Mouse (Mus musculus): ENCODE measurements at regions not wholly inside any gene's neighbourhood (a gene's known extent, or its start where the extent isn't known, plus 50 kb on each side); places are given as distances from the start of the nearest gene placed in this dataset.

DNA sequence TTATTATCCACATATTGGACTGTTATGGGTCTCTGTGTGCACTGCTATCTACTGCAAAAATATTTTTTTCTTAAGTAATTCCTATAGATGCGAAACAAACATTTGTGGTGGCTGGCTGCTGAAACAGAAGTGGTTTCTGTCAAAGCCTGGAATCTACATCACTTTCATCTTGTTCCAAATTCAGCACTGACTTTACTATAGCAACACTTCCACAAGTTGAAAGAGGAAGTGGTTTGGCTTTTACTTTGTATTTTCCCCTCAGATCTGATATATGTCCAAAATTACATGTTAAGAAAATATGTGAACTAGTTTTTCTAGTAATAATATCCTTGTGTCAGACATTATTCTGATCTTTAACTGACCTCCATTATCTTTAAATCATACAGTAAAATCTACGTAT lies 2715.8 kb downstream of the 9330182O14Rik start:
- no peak overlapping the region for H3K4me3 ChIP-seq (ENCODE audit: low read depth, low read length)
- no peak for DNase-seq (ENCODE audit: low spot score)
- no peak for TF ChIP-seq CTCF (IDR thresholded peaks at IDR 0.05)
- H3K27ac ChIP-seq (ENCODE audit: low read depth, low read length) = no peak overlapping the region
- no peaks in the 10 kb centered on the region for H3K4me1 ChIP-seq (ENCODE audit: insufficient read depth, low read length)
- H3K27me3 ChIP-seq (ENCODE audit: insufficient read depth, low read length) = no peaks in the 10 kb centered on the region
- no peak overlapping the region for H3K9ac ChIP-seq (replicated peaks; ENCODE audit: low read length, poor library complexity, severe bottlenecking)
- no peak overlapping the region for H3K4me2 ChIP-seq (ENCODE audit: low read depth, low read length, poor library complexity, severe bottlenecking)
- no peaks in the 10 kb centered on the region for H3K36me3 ChIP-seq (ENCODE audit: insufficient read depth, low read length)
- 88% methylated on average over 2 of the region's 2 CpGs for WGBS
- no peak for ATAC-seq (ENCODE audit: low FRiP score)
- no peaks in the 10 kb centered on the region for H3K9me3 ChIP-seq (ENCODE audit: low read length)

GRCm38 (mm10) chr15:42872491-42872890 lies 2738.3 kb downstream of the 9330182O14Rik start:
- ATAC-seq (ENCODE audit: low FRiP score) (no peak), DNase-seq (ENCODE audit: low spot score) (no peak)
- Histone ChIP-seq H3K36me3 (ENCODE audit: insufficient read depth, low read length) (no peaks in the 10 kb centered on the region), H3K4me1 (ENCODE audit: insufficient read depth, low read length) (no peaks in the 10 kb centered on the region), H3K4me2 (ENCODE audit: low read depth, low read length, poor library complexity, severe bottlenecking) (no peak overlapping the region), H3K9ac (replicated peaks; ENCODE audit: low read length, poor library complexity, severe bottlenecking) (no peak overlapping the region), H3K27ac (ENCODE audit: low read depth, low read length) (no peak overlapping the region), H3K9me3 (ENCODE audit: low read length) (no peaks in the 10 kb centered on the region), H3K27me3 (ENCODE audit: insufficient read depth, low read length) (no peaks in the 10 kb centered on the region), H3K4me3 (ENCODE audit: low read depth, low read length) (no peak overlapping the region)
- 83% methylated on average over 2 of the region's 2 CpGs for WGBS
- TF ChIP-seq CTCF (IDR thresholded peaks at IDR 0.05) = no peak

- H3K4me3 ChIP-seq (ENCODE audit: low read depth, low read length) = no peak overlapping the region
- WGBS = 94% methylated on average over 1 of the region's 1 CpGs
- no peaks in the 10 kb centered on the region for H3K27me3 ChIP-seq (ENCODE audit: insufficient read depth, low read length)
- H3K4me2 ChIP-seq (ENCODE audit: low read depth, low read length, poor library complexity, severe bottlenecking) = no peak overlapping the region
- H3K36me3 ChIP-seq (ENCODE audit: insufficient read depth, low read length) = no peaks in the 10 kb centered on the region
- no peak for TF ChIP-seq CTCF (IDR thresholded peaks at IDR 0.05)
- DNase-seq (ENCODE audit: low spot score) = no peak
- no peaks in the 10 kb centered on the region for H3K9me3 ChIP-seq (ENCODE audit: low read length)
- H3K27ac ChIP-seq (ENCODE audit: low read depth, low read length) = no peak overlapping the region
- no peaks in the 10 kb centered on the region for H3K4me1 ChIP-seq (ENCODE audit: insufficient read depth, low read length)
- no peak for ATAC-seq (ENCODE audit: low FRiP score)
- no peak overlapping the region for H3K9ac ChIP-seq (replicated peaks; ENCODE audit: low read length, poor library complexity, severe bottlenecking)
These were observed 2760.4 kb downstream of the 9330182O14Rik start for GRCm38 (mm10) chr15:42894611-42895010.

GRCm38 (mm10) chr15:42900056-42900455 lies 2765.9 kb downstream of the 9330182O14Rik start:
- Histone ChIP-seq H3K36me3 (ENCODE audit: insufficient read depth, low read length) (no peaks in the 10 kb centered on the region), H3K9ac (replicated peaks; ENCODE audit: low read length, poor library complexity, severe bottlenecking) (no peak overlapping the region), H3K4me1 (ENCODE audit: insufficient read depth, low read length) (no peaks in the 10 kb centered on the region), H3K4me3 (ENCODE audit: low read depth, low read length) (no peak overlapping the region), H3K9me3 (ENCODE audit: low read length) (no peaks in the 10 kb centered on the region), H3K27me3 (ENCODE audit: insufficient read depth, low read length) (no peaks in the 10 kb centered on the region), H3K4me2 (ENCODE audit: low read depth, low read length, poor library complexity, severe bottlenecking) (no peak overlapping the region), H3K27ac (ENCODE audit: low read depth, low read length) (no peak overlapping the region)
- TF ChIP-seq CTCF (IDR thresholded peaks at IDR 0.05) = no peak
- WGBS = 92% methylated on average over 7 of the region's 7 CpGs
- ATAC-seq (ENCODE audit: low FRiP score) (no peak), DNase-seq (ENCODE audit: low spot score) (no peak)

DNA sequence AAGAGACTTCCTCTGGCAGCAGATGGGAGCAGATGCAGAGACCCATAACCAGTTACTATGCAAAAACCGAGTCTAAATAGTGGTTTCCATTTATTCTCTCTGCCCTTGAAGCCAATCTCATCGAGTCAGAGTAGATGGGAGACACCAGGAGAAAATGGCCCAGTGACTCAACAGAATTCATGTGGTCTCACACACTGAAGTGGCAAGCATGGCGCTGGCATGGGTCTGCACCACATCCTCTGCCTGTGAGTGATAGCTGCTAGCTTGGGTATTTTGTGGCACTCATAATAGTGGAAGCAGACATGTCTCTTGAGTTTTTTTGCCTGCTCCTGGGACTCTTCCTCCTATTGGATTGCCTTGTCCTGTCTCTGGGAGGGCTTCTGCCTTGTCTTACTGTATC lies 2767.6 kb downstream of the 9330182O14Rik start:
- H3K27ac ChIP-seq (ENCODE audit: low read depth, low read length) = no peak overlapping the region
- no peak for ATAC-seq (ENCODE audit: low FRiP score)
- no peaks in the 10 kb centered on the region for H3K9me3 ChIP-seq (ENCODE audit: low read length)
- no peak for DNase-seq (ENCODE audit: low spot score)
- 85% methylated on average over 3 of the region's 3 CpGs for WGBS
- no peak overlapping the region for H3K4me2 ChIP-seq (ENCODE audit: low read depth, low read length, poor library complexity, severe bottlenecking)
- H3K4me3 ChIP-seq (ENCODE audit: low read depth, low read length) = no peak overlapping the region
- H3K4me1 ChIP-seq (ENCODE audit: insufficient read depth, low read length) = no peaks in the 10 kb centered on the region
- H3K9ac ChIP-seq (replicated peaks; ENCODE audit: low read length, poor library complexity, severe bottlenecking) = no peak overlapping the region
- H3K27me3 ChIP-seq (ENCODE audit: insufficient read depth, low read length) = no peaks in the 10 kb centered on the region
- no peaks in the 10 kb centered on the region for H3K36me3 ChIP-seq (ENCODE audit: insufficient read depth, low read length)
- no peak for TF ChIP-seq CTCF (IDR thresholded peaks at IDR 0.05)

DNA sequence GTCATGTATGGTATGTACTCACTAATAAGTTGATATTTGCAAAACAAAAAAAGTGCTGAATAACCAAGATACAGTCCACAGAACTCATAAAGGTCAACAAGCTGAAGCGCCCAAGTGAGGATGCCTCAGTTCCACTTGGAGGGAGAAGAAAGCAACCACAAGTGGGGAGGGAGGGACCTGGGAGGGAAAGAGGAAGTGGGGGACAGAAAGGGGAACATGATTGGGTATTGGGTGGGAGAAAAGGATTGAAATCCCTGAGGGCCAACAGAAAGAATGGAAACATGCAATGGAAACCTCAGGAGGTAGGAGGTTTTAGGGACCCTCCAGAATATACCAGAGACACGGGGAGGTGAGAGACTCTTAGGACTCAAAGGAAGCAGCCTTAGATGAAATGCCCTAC lies 2777.2 kb downstream of the 9330182O14Rik start:
- no peak overlapping the region for H3K4me3 ChIP-seq (ENCODE audit: low read depth, low read length)
- WGBS = 81% methylated on average over 2 of the region's 2 CpGs
- no peaks in the 10 kb centered on the region for H3K36me3 ChIP-seq (ENCODE audit: insufficient read depth, low read length)
- ATAC-seq (ENCODE audit: low FRiP score) (no peak), DNase-seq (ENCODE audit: low spot score) (no peak)
- no peak overlapping the region for H3K4me2 ChIP-seq (ENCODE audit: low read depth, low read length, poor library complexity, severe bottlenecking)
- H3K27me3 ChIP-seq (ENCODE audit: insufficient read depth, low read length) = no peaks in the 10 kb centered on the region
- TF ChIP-seq CTCF (IDR thresholded peaks at IDR 0.05) = no peak
- H3K4me1 ChIP-seq (ENCODE audit: insufficient read depth, low read length) = no peaks in the 10 kb centered on the region
- H3K9ac ChIP-seq (replicated peaks; ENCODE audit: low read length, poor library complexity, severe bottlenecking) = no peak overlapping the region
- H3K27ac ChIP-seq (ENCODE audit: low read depth, low read length) = no peak overlapping the region
- H3K9me3 ChIP-seq (ENCODE audit: low read length) = no peaks in the 10 kb centered on the region

Data from midbrain, postnatal 0 days (tissue).